Mouse (Mus musculus): ENCODE measurements around the gene Stk40. TPM values are rescaled to one million over a fixed set of nuclear protein-coding genes. Genes with fewer than 3 reads are reported as not detected.
A peak's percentile ranks its signal among the peaks of the same experiment; 100 is the strongest.
"Not testable (repeated sequence)": the region's sequence is repeated elsewhere in the genome, so short reads cannot be mapped to it uniquely, and the experiment has no call there.

Gene Stk40
- total RNA-seq, 2 experiments from 2014 or later: 22.8 to 32.7 TPM

DNA sequence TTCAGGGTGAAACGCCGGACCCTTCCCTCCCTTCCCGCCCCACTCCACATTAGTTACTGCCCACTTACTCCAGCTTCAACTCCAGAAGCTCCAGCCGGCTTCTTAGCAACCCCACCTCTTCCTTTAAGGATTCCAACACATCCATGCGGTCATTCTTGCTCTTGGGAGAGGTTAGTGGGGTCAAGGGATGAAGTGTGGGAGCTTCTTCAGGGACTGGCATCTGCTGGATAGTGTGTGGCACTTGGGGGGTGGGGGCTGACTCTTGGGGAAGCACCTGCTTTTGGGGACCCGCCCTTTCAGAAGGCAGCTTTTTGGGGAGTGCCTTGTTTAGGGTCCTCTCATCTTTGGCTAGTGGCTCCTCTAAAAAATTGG lies 47.2 kb downstream of the Stk40 start:
- no peak for DNase-seq
- intact Hi-C loops (cut with DNase I): no loop called here

DNA sequence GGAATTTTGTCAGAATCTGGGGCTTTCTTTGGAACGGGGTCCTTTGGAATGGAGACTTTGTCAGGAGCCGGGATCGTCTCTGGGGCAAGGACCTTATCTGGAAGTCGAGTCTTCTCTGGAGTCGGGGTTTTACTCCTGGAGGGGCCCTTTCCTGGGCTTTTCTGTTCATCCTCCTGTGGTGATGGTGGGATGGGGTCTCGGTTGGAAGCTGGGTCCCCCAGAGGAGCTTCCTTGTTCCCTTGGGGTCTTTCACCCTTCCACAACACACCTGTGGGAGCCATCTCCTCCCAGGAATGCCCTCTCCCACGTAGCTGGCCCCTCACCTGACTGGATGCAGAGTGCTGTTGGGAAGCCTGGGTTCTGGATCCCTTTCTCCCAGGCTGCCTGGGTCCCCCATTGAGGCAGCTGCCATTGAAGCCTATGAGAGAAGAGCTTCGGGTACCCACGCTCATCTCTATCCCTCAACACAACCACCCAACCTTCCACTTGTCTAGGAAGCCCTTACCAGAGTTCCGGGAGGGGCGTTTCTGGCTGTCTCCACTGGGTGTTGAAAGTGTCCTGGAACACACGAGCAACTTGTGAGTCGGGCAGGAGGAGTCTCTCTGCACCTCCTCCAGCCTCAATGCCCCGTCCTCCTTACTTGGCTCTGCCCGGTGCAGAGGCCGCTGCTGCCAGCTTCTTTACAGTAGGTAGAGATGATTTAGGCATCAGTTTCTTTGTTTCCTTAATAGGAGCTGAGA lies 48.1 kb downstream of the Stk40 start:
- intact Hi-C loops (cut with DNase I): no loop called here
- no peak for DNase-seq

DNA sequence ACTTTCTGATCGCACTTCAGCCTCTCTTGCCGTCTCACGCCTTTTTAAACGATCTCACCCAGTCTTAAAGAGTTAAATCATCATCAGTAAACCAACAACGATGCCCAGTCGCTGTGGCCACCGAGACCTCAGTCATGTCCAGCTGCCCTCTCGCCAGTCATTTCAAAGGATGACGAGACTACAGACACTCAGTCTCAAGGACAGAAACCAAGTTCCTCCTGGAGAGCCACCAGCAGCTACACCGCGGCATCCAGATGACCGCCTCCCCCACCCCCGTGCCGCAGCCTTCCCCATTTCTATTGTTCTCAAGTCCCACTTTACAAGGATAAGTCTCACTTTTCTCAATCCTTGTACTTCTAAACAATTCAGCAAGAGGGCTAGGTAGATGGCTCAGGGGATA lies 49.1 kb downstream of the Stk40 start:
- DNase-seq: no peak
- intact Hi-C loops (cut with DNase I): no loop called here

DNA sequence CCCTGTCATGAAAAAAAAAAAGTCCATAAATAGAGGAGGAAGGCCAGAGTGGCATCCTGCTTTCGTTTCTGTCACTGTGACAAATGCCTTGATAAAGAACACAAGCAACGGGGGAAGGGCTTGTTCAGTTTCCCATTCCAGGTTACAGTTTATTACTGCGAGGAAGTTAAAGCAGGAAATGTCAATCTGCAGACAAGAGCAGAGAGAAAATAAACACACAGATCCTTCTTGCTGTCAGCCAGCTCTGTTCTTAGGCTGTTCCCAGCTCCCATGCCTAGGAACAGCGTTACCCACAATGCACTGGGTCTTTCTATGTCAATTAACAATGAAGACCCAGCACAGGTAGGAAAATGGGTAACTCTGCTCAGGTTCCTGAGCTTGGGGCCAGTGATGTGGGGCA lies 51.4 kb downstream of the Stk40 start:
- intact Hi-C loops (cut with DNase I): no loop called here
- no peak for DNase-seq

DNA sequence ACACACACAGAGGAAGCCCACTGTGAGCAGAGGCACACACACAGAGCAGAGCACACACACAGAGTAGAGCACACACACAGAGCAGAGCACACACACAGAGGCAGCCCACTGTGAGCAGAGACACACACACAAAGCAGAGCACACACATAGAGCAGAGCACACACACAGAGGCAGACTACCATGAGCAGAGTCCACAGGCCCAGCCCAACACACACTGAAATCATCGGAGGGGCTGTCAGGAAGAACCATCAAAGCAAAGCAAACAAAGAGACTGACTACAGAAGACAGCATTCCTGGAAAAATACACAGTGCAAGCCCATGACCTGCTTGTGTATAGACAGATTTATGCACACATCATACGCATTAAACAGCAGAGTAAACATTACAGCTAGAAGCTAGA lies 52.1 kb downstream of the Stk40 start:
- intact Hi-C loops (cut with DNase I): no loop called here
- DNase-seq: no peak

DNA sequence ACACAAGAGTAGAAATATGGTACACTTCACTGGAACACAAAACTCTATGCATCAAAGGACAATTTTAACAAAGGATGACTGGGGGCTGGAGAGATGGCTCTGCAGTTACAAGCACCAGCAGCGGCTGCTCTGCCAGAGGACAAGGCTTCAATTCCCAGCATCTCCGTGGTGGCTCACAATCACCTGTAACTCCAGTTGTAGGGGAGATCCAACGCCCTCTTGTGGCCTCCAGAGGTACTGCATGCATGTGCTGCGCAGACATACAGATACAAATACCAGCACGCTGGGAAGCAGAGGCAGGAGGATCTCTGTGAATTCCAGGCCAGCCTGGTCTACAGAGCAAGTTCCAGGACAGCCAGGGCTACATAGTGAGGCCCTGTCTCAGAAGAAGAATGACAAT lies 52.9 kb downstream of the Stk40 start:
- intact Hi-C loops (cut with DNase I): no loop called here
- DNase-seq: no peak

DNA sequence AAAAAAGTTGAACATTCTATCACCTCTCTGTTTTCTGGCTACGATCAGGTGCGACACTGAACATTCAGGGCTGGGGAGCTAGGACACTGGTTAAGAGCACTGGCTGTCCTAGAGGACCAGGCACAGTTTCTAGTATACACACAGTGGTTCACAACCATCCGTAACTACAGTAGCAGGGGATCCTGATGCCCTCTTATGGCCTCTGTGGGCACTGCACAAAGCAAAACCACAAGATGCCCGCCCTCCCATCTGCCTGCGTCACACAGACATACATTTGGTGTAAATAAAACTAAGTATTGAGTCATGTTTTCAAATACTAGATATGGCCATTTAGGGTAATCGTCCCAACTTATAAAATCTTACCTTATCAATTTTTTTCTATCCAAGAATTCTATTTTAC lies 53.8 kb downstream of the Stk40 start:
- no peak for DNase-seq
- intact Hi-C loops (cut with DNase I): no loop called here

DNA sequence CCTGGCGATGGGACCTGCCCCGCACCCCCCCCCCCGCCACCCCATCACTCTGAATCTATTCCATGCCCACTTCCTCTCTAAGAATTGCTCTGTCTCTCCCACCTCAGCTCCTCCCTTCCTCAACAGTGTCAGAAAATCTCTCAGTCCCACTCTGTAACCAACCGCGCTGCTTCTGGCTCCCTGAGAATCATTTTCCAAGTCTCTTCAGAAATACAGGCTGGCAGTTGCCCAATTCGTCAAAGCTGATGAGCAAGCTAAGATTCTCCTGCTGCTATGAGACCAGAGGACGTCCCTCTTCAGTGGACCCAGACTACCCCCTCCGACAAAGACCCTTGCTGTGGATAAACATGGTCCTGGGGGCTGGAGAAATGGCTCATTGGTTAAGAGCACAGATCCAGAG lies 55.7 kb downstream of the Stk40 start:
- intact Hi-C loops (cut with DNase I): no loop called here
- DNase-seq: no peak

DNA sequence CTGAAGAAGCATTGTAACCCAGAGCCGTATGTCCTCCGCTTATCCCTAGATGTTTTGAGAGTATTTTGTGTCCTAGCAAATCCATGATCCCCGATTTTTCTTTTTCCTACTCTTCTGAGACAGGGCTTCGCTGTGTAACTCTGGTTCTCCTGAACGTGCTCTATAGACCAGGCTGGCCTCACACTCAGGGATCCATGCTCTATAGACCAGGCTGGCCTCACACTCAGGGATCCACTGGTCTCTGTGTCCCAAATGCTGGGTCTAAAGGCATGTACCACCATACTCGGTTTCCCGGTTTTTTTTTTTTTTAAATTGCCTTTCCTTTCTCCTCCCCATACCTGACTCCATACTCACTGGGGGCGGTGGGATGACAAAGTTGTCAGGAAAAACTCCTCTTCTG lies 57.2 kb downstream of the Stk40 start:
- intact Hi-C loops (cut with DNase I): no loop called here
- DNase-seq: no peak

DNA sequence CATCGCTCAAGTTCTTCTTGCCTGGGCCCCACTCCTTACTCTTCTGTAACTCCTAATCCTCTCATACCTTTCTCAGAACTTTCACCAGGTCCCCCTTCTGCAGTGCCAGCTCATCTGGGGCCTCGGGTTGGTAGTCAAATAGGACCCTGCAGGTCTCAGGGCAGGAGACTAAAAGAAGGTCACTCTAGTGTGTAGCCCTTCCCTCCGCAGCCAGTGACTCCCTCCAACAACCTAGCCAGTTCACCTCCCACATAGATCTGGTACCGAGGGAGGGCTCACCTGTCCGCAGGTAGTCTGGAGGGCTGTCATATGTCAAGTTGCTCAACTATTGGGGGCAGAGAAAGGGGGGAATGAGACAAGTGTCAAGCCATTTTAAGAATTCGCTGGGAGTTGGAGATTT lies 57.7 kb downstream of the Stk40 start:
- intact Hi-C loops (cut with DNase I): no loop called here

DNA sequence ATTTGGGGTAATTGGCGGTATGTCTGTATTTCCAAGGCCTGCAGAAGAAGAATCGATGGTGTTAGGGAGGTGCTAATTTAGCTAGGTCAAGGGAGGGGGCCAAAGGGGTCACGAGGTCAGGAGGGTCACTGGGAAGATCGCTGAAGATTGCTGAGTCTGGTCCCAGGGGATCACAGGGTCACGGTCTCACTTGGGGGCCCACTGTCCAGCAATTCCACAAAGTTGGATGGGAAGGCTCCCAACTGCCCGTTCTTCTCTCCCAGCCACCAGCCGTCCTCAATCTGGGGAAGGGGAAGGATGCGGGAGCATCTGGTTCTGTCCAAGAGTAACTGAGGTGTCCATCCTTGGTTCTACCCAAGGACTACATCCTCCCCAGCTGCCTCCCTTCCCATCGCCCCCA lies 58.2 kb downstream of the Stk40 start:
- DNase-seq: no peak
- intact Hi-C loops (cut with DNase I): no loop called here

More for the DNA sequence above, 57.7 kb downstream of the Stk40 start:
- no peak for DNase-seq

DNA sequence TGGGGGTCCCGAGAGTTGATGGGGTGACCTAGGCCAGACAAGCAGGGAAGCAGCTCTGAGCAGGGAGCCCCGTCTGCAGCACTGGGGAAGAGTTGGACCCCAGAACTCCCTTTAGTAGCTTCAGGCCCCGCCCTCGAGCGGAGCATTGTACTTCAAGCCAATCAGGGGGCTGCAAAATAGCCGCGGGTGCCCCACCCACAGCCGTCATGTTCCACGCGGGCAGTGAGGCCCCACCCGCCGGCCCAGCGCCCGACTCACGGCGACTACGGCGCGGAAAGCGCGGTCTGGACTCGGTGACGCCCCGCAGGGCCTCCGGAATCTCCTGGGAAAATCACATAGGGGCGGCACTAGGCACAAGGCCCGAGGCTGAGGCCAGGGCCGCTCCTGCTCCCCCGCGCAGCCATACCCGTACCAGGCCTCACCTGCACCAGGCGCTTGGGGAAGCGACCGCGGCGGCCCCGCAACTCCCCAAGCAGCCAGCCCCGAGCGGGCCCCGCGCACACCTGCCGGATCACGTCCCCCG lies 58.8 kb downstream of the Stk40 start:
- DNase-seq: peak; percentile 94
- intact Hi-C loops (cut with DNase I): no loop called here

DNA sequence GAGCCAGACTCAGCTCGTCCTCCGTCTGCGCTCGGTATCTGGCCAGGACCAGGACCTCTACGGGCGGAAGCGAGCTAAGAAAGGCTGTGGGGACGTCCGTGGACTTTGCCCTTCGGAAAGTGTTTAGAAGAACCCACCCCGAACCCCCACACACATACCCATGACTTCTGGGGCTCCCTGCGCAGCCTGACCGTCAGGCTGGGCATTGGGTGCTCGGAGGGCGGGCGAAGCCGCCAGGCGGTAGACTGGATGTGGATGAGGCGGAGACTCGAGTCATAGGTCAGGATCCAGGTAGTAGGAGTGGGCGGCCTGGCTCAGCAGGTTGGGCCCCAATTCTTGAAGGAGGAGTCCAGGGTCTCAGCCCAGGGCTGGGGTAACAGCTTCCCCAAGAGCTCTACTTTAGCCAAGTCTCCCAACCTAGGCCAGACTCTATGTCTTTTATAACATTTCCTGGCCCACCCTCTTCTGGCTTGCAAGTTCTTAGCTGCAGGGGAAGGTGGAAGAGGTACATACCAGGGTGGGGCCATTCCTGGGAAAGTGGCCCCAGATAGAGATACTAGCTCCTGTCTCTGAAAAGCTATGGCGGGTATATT lies 59.4 kb downstream of the Stk40 start, which contains the start of gene Sh3d21:
Gene Sh3d21, minus strand, starts transcription at position 425 of the 593 bp plus-strand sequence.
- DNase-seq: no peak
- intact Hi-C loops (cut with DNase I): no loop called here

DNA sequence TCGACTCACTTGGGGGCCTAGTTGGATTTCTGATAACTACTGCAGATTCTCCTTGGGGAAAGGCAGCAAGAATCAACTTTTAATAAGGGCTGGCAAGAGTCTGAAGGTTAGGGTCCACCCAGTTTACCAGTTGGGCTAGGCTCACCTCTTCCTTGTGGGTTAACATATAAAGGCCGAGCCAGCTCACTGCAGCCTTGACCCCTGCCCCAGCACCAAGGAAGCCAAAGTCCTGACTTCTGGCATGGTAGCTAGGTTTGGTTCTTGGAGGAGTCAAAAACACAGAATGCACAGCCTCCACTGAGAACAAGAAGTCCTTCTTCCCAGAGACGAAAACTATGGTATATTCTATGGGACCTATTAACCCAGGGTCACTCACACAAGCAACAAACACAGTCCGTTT lies 59.9 kb downstream of the Stk40 start:
- intact Hi-C loops (cut with DNase I): no loop called here
- DNase-seq: no peak

DNA sequence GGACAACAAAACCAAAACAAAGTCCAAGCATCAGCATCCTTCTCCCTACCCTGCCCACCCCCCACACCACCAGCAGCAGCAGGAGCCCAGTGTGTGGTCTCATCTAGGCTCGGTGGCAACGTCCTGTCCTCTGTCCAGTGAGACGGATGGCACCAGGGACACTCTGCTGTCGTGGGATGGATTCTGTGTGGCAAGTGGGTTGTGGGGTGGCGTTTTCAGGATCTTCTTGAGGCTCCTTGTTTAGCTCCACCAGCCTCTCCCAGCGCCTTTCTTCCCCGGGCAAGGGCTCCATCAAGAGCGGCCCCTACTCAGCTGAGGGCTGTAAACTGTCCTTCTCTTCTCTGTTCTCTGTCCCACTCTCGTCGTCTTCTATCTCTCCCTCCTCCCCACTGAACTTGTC lies 61.3 kb downstream of the Stk40 start:
- DNase-seq; intact Hi-C loops (cut with DNase I): not testable (repeated sequence)

DNA sequence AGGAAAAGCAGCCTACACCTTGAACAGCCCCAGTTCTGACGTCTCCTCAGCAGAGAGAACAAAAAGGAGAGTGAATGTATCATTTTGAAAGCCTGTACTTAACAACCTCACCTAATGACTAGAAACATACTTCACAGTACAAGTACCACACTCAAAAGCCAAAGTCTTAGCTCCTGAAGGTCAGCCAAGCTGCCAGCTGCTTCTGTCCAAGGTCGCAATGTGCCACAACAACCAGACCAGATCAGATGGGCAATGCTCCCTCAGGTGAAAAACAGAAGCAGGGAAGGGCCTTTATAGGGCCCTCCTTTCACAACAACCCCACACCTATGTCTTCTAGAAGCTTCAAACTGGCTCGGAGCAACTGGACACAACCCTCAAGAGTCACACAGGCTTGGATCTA lies 62.3 kb downstream of the Stk40 start:
- intact Hi-C loops (cut with DNase I): no loop called here
- DNase-seq: peak; percentile 71 to 74

DNA sequence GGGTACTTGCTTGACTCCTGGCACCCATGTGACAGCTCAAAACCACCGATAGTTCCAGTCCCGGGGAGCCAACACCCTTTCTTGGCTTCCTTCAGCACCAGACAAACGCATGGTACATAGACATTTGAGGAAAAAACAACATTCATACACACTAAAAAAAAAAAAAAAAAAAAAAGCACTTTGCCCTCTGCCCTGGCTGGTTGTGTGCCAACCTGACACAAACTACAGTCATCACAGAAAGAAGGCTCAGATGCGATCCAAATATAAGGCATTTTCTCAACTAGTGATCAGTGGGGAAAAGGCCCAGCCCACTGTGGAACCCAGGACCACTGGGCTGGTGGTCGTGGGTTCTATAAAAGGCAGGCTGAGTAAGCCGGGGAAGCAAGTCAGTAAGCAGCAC lies 65.1 kb downstream of the Stk40 start:
- DNase-seq: no peak
- intact Hi-C loops (cut with DNase I): no loop called here

DNA sequence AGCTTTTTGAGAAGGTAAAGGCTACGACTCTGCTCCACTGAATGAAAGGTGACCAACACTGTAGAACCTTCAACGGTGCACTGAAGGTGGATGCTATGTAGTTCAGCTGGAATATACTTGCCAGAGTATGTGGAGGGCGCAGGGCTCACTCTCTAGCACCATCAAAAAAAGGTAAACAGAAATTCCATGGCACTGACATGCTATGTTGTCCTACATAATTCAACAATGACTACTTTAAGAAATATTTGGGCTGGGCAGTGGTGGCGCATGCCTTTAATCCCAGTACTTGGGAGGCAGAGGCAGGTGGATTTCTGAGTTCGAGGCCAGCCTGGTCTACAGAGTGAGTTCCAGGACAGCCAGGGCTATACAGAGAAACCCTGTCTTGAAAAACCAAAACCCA lies 67.0 kb downstream of the Stk40 start:
- DNase-seq; intact Hi-C loops (cut with DNase I): not testable (repeated sequence)

DNA sequence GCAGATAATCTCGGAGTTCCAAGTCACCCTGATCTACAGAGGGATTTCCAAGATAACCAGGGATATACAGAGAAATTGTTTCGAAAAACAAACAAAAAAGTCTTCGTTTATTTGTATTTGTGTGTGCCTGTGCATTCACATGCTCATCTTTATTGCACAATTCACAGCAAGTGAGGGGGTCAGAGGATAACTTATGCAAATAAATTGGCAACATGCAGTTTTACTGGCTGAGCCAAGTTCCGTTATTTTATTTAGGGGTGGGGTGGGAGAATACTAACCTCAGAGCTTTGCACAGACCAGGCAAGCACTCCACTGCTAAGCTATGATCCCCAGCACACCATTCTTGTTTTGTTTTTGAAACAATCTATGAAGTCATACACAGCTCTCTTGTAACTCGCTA lies 70.0 kb downstream of the Stk40 start:
- intact Hi-C loops (cut with DNase I): no loop called here

DNA sequence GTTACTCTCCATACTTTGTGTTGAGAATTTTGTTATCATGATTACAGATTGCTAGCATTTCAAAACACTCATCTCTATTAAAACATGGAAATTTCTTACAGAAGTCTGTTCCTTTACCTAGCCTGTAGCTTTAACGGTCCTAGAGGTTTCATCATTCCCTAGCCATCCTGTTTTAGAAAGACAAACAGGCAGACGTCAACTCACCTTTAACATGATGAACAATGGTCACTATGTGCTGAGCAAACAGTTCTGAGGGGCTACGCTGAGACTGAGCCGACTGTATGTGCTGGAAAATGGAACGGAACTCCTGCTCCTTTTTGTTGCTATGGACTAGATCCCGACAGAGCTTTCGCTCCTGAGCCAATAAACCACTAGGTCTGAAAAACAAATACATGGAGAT lies 72.2 kb downstream of the Stk40 start:
- DNase-seq; intact Hi-C loops (cut with DNase I): not testable (repeated sequence)

More for the DNA sequence above, 70.0 kb downstream of the Stk40 start:
- no peak for DNase-seq

DNA sequence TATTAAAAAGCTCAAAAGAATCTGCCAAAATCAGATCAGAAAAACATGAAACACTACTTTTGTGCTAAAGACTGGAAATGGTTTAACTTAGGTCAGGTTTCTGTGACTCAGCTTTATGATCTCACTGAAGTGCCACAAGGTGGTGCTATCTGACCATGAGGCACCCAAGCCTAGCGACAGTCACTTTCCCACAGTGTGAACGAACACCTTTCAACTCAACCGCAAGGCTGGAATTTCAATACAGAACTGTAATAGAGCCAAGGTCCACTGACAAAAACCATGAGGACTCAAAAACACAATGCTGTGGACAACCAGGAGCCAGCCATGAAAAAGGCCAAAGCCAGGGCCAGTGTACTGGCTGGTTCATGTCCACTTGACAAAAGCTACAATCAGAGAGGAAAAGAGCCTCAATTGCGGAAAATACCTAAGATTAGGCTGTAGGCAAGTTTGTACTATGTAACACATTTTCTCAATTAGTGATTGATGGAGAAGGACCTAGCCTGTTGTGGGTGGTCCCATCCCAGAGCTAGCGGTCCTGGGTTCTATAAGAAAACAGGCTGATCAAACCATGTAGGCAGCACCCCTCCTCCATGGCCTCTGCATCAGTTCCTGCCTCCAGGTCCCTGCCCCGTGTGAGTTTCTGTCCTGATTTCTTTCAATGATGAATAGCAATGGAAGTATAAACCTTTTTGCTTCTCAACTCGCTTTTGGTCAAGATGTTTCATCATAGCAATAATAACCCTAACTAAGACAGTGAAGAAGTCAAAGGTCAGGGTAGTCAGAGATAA lies 77.6 kb downstream of the Stk40 start:
- peak; percentile 67 to 69 for DNase-seq
- intact Hi-C loops (cut with DNase I): loop anchor here (1.0 to 2.0 kb wide), 4 partner anchors 19 to 129 kb away; no protein-coding TSS in a partner anchor

DNA sequence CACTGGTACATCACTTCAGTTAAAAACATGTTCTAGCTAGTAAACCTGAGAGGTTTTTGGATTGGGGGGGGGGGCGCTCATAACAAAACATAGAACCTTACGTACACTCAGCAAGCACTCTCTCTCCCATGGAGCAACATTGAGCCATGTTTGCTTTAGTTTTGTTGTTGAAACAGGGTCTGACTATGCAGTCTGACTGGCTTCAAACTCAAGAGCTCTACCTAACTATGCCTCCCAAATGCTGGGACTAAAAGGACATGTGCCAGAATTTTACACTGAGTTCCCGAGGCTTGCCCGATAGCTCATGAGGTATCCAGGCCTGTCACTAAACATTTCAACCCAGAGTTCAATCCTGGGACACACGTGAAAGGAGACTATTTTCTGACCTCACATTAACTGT lies 79.3 kb downstream of the Stk40 start:
- no peak for DNase-seq
- intact Hi-C loops (cut with DNase I): no loop called here

Data from heart, postnatal 10 days (tissue).